8 mouse cellular contexts compared by ENCODE assay signal in the genomic region with DNA sequence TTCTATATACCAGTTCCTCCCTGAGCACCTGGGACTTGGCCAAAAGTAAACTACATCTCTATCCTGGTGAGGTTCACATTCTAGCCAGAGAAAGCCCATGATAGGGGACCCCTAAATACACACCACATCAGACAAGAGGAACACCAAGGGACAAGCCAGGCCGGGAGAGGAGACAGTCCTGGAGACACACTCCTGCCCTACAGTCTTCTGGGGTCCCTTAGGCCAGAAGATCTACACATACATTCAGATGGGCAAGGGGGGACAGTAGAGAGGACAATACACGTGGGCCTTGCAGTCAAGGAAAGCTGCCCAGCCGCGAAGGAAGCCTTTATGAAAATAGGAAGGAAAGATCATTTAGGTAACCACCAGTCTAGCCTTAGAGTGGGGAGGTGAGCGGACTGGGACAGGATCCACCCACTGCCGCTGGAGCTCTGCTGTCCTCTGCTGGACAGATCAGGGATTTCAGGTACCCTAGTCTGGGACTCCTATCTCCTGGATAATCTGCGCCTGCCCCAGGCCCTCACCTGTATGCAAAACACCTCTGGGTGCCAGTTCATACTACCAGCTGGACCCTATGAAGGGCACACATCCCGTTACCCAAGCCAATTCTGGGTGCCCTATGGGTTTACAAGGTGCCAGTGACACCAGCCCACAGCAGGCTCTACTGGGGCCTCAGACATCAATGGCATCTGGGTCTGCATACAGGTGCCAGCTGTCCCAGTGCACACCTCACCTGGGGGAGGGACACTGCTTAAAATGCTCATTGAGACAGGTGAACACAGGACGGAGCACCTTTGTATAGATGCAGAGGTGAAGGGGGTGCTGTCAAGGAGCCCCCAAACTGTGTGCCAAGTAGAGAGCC. TPM values are rescaled to one million over a fixed set of nuclear protein-coding genes. Genes with fewer than 3 reads are reported as not detected.
A peak's percentile ranks its signal among the peaks of the same experiment; 100 is the strongest.
DNase-seq lines count a peak whose midpoint lies in the region; ATAC-seq and TF ChIP-seq lines count a peak whose summit lies in the region.

No protein-coding gene starts in this region.

- ATAC-seq in heart, embryonic 15.5 days (replicated peaks; ENCODE audit: insufficient number of reproducible peaks, insufficient read depth, low FRiP score, low read depth), result peak; percentile 58; the same call in 1 of the 2 replicates
- peak; percentile 36; the same call in 1 of the 2 replicates for ATAC-seq in liver, embryonic 13.5 days (ENCODE audit: low read depth)
- ATAC-seq in neural tube, embryonic 13.5 days (ENCODE audit: low read depth), result peak; percentile 76

- H3K36me3 ChIP-seq in heart, embryonic 15.5 days, result no peaks in the 10 kb centered on the region
- no peaks in the 10 kb centered on the region for H3K36me3 ChIP-seq in liver, embryonic 13.5 days
- no peaks in the 10 kb centered on the region for H3K36me3 ChIP-seq in neural tube, embryonic 13.5 days
- no peaks in the 10 kb centered on the region for H3K36me3 ChIP-seq in testis, adult 2 months (ENCODE audit: control insufficient read depth, insufficient read depth, low read length)

- H3K4me1 ChIP-seq in bone marrow, adult 2 months (ENCODE audit: control insufficient read depth, insufficient read depth, low read length), result no peaks in the 10 kb centered on the region
- peaks cover 3% of the 10 kb centered on the region; the same call in 1 of the 2 replicates for H3K4me1 ChIP-seq in embryonic fibroblast, embryonic 13.5 days (ENCODE audit: control insufficient read depth, insufficient read depth, low read length)
- H3K4me1 ChIP-seq in heart, embryonic 15.5 days (replicated peaks), result 0 out of 2 replicates have a peak, but pooled peaks cover 5% of the 10 kb centered on the region
- no peaks in the 10 kb centered on the region for H3K4me1 ChIP-seq in liver, embryonic 13.5 days (replicated peaks)
- peaks cover 17% of the 10 kb centered on the region for H3K4me1 ChIP-seq in neural tube, embryonic 13.5 days (replicated peaks)
- H3K4me1 ChIP-seq in testis, adult 2 months (ENCODE audit: control insufficient read depth, insufficient read depth, low read length), result no peaks in the 10 kb centered on the region

- no peak overlapping the region for H3K9ac ChIP-seq in heart, embryonic 15.5 days
- no peak overlapping the region for H3K9ac ChIP-seq in liver, embryonic 13.5 days
- H3K9ac ChIP-seq in neural tube, embryonic 13.5 days, result no peak overlapping the region

- peak; percentile 98 for TF ChIP-seq CTCF in bone marrow, adult 2 months (IDR thresholded peaks at IDR 0.05; ENCODE audit: control insufficient read depth, insufficient read depth, low read length)
- peak; percentile 96 for TF ChIP-seq CTCF in embryonic fibroblast, embryonic 13.5 days (IDR thresholded peaks at IDR 0.05; ENCODE audit: borderline replicate concordance, insufficient read depth, low read length)
- peak; percentile 84 for TF ChIP-seq CTCF in testis, adult 2 months (IDR thresholded peaks at IDR 0.05; ENCODE audit: control insufficient read depth, insufficient read depth, insufficient replicate concordance, low read depth, low read length)

- no peak overlapping the region for H3K27ac ChIP-seq in bone marrow, adult 2 months (ENCODE audit: control insufficient read depth, insufficient read depth, low read depth, low read length, poor library complexity)
- no peak overlapping the region for H3K27ac ChIP-seq in embryonic fibroblast, embryonic 13.5 days (ENCODE audit: insufficient read depth, low read length)
- no peak overlapping the region for H3K27ac ChIP-seq in heart, embryonic 15.5 days
- no peak overlapping the region for H3K27ac ChIP-seq in liver, embryonic 13.5 days
- H3K27ac ChIP-seq in neural tube, embryonic 13.5 days (replicated peaks), result no peak overlapping the region
- H3K27ac ChIP-seq in testis, adult 2 months (ENCODE audit: control insufficient read depth, insufficient read depth, low read depth, low read length), result no peak overlapping the region

- no peak overlapping the region for H3K4me3 ChIP-seq in bone marrow, adult 2 months (replicated peaks; ENCODE audit: control insufficient read depth, low read depth, low read length)
- no peak overlapping the region for H3K4me3 ChIP-seq in embryonic fibroblast, embryonic 13.5 days (ENCODE audit: insufficient read depth, low read length)
- no peak overlapping the region for H3K4me3 ChIP-seq in heart, embryonic 15.5 days
- no peak overlapping the region for H3K4me3 ChIP-seq in liver, embryonic 13.5 days (replicated peaks)
- H3K4me3 ChIP-seq in neural tube, embryonic 13.5 days, result no peak overlapping the region
- H3K4me3 ChIP-seq in testis, adult 2 months (ENCODE audit: control insufficient read depth, low read depth, low read length), result no peak overlapping the region

- no peaks in the 10 kb centered on the region for H3K9me3 ChIP-seq in heart, embryonic 15.5 days (replicated peaks)
- no peaks in the 10 kb centered on the region for H3K9me3 ChIP-seq in liver, embryonic 13.5 days (replicated peaks)
- no peaks in the 10 kb centered on the region for H3K9me3 ChIP-seq in neural tube, embryonic 13.5 days

- peak; percentile 38 for DNase-seq in CD4-positive helper T cell, adult 2 months (ENCODE audit: low read depth, low spot score)
- DNase-seq in kidney, postnatal 10 days, result peak; percentile 93
- no peak for DNase-seq in liver, embryonic 13.5 days

- no peaks in the 10 kb centered on the region for H3K27me3 ChIP-seq in heart, embryonic 15.5 days
- H3K27me3 ChIP-seq in liver, embryonic 13.5 days, result no peaks in the 10 kb centered on the region
- H3K27me3 ChIP-seq in neural tube, embryonic 13.5 days, result peaks cover 21% of the 10 kb centered on the region
- H3K27me3 ChIP-seq in testis, adult 2 months (ENCODE audit: control insufficient read depth, insufficient read depth, low read length), result no peaks in the 10 kb centered on the region

- 13% methylated on average over 9 of the region's 9 CpGs for WGBS in bone marrow, adult 2 months
- WGBS in heart, embryonic 15.5 days, result 13% methylated on average over 9 of the region's 9 CpGs
- 9% methylated on average over 9 of the region's 9 CpGs for WGBS in liver, embryonic 13.5 days (ENCODE audit: insufficient replicate concordance)
- 18% methylated on average over 9 of the region's 9 CpGs for WGBS in neural tube, embryonic 13.5 days

- TF ChIP-seq POLR2A in bone marrow, adult 2 months (IDR thresholded peaks at IDR 0.05; ENCODE audit: borderline replicate concordance, control insufficient read depth, low read depth, low read length), result no peak
- no peak for TF ChIP-seq POLR2A in embryonic fibroblast, embryonic 13.5 days (IDR thresholded peaks at IDR 0.05; ENCODE audit: low read depth, low read length)
- no peak for TF ChIP-seq POLR2A in testis, adult 2 months (IDR thresholded peaks at IDR 0.05; ENCODE audit: control insufficient read depth, low read depth, low read length)

- H3K4me2 ChIP-seq in heart, embryonic 15.5 days, result no peak overlapping the region
- H3K4me2 ChIP-seq in liver, embryonic 13.5 days, result no peak overlapping the region
- no peak overlapping the region for H3K4me2 ChIP-seq in neural tube, embryonic 13.5 days

RNA-seq across cellular contexts. Expression of gene 1810010D01Rik, which starts 35.2 kb away (rescaled TPM):
- polyA plus RNA-seq in bone marrow, adult 2 months (2011; ENCODE audit: insufficient read depth, insufficient read length, low replicate concordance, missing spikeins), result 1.9 and 2.3 TPM in 2 replicates
- not detected in 2 replicates for polyA plus RNA-seq in embryonic fibroblast, embryonic 13.5 days (2011; ENCODE audit: insufficient read length, low read depth, missing spikeins)
- polyA plus RNA-seq in heart, embryonic 15.5 days (2015; fragmentation: Nextera tagmentation; extraction: Ambion mirVana), result 0.44 TPM in 1 of 2 replicates, not detected in the other
- polyA plus RNA-seq in liver, embryonic 13.5 days (2015; fragmentation: Nextera tagmentation; extraction: Ambion mirVana), result 0.23 and 0.34 TPM in 2 replicates
- not detected in 2 replicates for polyA plus RNA-seq in neural tube, embryonic 13.5 days (2015; fragmentation: Nextera tagmentation; extraction: Ambion mirVana)
- polyA plus RNA-seq in testis, adult 2 months (2012; rRNA removed), result 0.40 and 0.76 TPM in 2 replicates

RNA-seq across cellular contexts. Expression of gene Tpcn2, which starts 40.7 kb away (rescaled TPM):
- 6.9 and 34.7 TPM in 2 replicates for polyA plus RNA-seq in bone marrow, adult 2 months (2011; ENCODE audit: insufficient read depth, insufficient read length, low replicate concordance, missing spikeins)
- 22.1 and 23.8 TPM in 2 replicates for polyA plus RNA-seq in embryonic fibroblast, embryonic 13.5 days (2011; ENCODE audit: insufficient read length, low read depth, missing spikeins)
- polyA plus RNA-seq in heart, embryonic 15.5 days (2015; fragmentation: Nextera tagmentation; extraction: Ambion mirVana), result 4.6 and 7.4 TPM in 2 replicates
- polyA plus RNA-seq in liver, embryonic 13.5 days (2015; fragmentation: Nextera tagmentation; extraction: Ambion mirVana), result 1.9 and 2.3 TPM in 2 replicates
- 3.9 and 4.2 TPM in 2 replicates for polyA plus RNA-seq in neural tube, embryonic 13.5 days (2015; fragmentation: Nextera tagmentation; extraction: Ambion mirVana)
- 15.3 and 16.8 TPM in 2 replicates for polyA plus RNA-seq in testis, adult 2 months (2012; rRNA removed)

RNA-seq across cellular contexts. Expression of gene Mrgprf, which starts 57.5 kb away (rescaled TPM):
- not detected in 2 replicates for polyA plus RNA-seq in bone marrow, adult 2 months (2011; ENCODE audit: insufficient read depth, insufficient read length, low replicate concordance, missing spikeins)
- polyA plus RNA-seq in embryonic fibroblast, embryonic 13.5 days (2011; ENCODE audit: insufficient read length, low read depth, missing spikeins), result 33.0 and 38.2 TPM in 2 replicates
- polyA plus RNA-seq in heart, embryonic 15.5 days (2015; fragmentation: Nextera tagmentation; extraction: Ambion mirVana), result 1.4 and 1.7 TPM in 2 replicates
- 0.06 and 0.10 TPM in 2 replicates for polyA plus RNA-seq in liver, embryonic 13.5 days (2015; fragmentation: Nextera tagmentation; extraction: Ambion mirVana)
- polyA plus RNA-seq in neural tube, embryonic 13.5 days (2015; fragmentation: Nextera tagmentation; extraction: Ambion mirVana), result 1.3 and 1.7 TPM in 2 replicates
- 1.1 and 1.2 TPM in 2 replicates for polyA plus RNA-seq in testis, adult 2 months (2012; rRNA removed)

Comparison
In these comparisons a context has a peak if more than half of its experiments do, and no peak if none do; other contexts are left out.
1. RNA of gene Mrgprf, which starts 57.5 kb away (polyA plus RNA-seq): 33.0 to 38.2 TPM in embryonic fibroblast, embryonic 13.5 days; 1.4 to 1.7 TPM in heart, embryonic 15.5 days, 1.3 to 1.7 TPM in neural tube, embryonic 13.5 days, 1.1 to 1.2 TPM in testis, adult 2 months, 0.06 to 0.10 TPM in liver, embryonic 13.5 days and not detected in bone marrow, adult 2 months; every median in the first group is over 10 times any median in the second.
2. Peak in every context shown above with its lines, with median percentiles within 50 percentile points of each other: CTCF ChIP-seq and ATAC-seq.